Mouse (Mus musculus) intestine, embryonic 16.5 days (tissue): ENCODE measurements around the gene Foxi1. TPM values are rescaled to one million over a fixed set of nuclear protein-coding genes. Genes with fewer than 3 reads are reported as not detected.

Source experiments
- ATAC-seq: fragments of 200-750 bp; cut with Nextera tagmentation; 2 replicates; pipeline ENCODE4 v1.8.0; 2017; ENCODE audit warnings: moderate TSS enrichment, moderate library complexity
- H3K27ac ChIP-seq: fragments of 300-500 bp; sonication (generic); 2 replicates; pipeline ENCODE4 v1.5.1; 2014; ENCODE audit warnings: mild to moderate bottlenecking, low read length
- H3K27me3 ChIP-seq: fragments of 300-500 bp; sonication (generic); replicated peaks from 2 replicates; pipeline ENCODE4 v1.6.1; 2014; ENCODE audit warnings: low read length, control low read depth, mixed read lengths; ENCODE audit not compliant: control insufficient read depth, insufficient read depth
- H3K36me3 ChIP-seq: fragments of 300-500 bp; sonication (generic); 2 replicates; pipeline ENCODE4 v1.6.1; 2014; ENCODE audit warnings: low read length, control low read depth; ENCODE audit not compliant: control insufficient read depth, insufficient read depth
- H3K4me1 ChIP-seq: fragments of 300-500 bp; sonication (generic); 2 replicates; pipeline ENCODE4 v1.6.1; 2014; ENCODE audit warnings: low read length, control low read depth, mixed read lengths; ENCODE audit not compliant: control insufficient read depth, insufficient read depth
- H3K4me2 ChIP-seq: fragments of 300-500 bp; sonication (generic); 2 replicates; pipeline ENCODE4 v1.6.1; 2014; ENCODE audit warnings: low read depth, low read length, control low read depth
- H3K4me3 ChIP-seq: fragments of 300-500 bp; sonication (generic); 2 replicates; pipeline ENCODE4 v1.5.1; 2014; ENCODE audit warnings: mild to moderate bottlenecking, low read length
- H3K9ac ChIP-seq: fragments of 300-500 bp; sonication (generic); 2 replicates; pipeline ENCODE4 v1.6.1; 2014; ENCODE audit warnings: low read depth, low read length
- H3K9me3 ChIP-seq: fragments of 300-500 bp; sonication (generic); 2 replicates; pipeline ENCODE4 v1.6.1; 2016; ENCODE audit warnings: low read length, control low read depth; ENCODE audit not compliant: control insufficient read depth
- WGBS: fragments of 180-500 bp; shearing (Covaris S2); extraction: QIAGEN DNeasy Blood & Tissue Kit; methylation state at CpG from one replicate; pipeline ENCODE4 v1.1.7; 2014; 5-methylcytosine and 5-hydroxymethylcytosine counted together
- polyA plus RNA-seq: library from polyadenylated mRNA; unstranded; fragments of >200 nt; fragmentation: Nextera tagmentation; extraction: Ambion mirVana; gene quantifications from 2 replicates; pipeline ENCODE4 v1.2.1, GENCODE M21; 2015

Gene Foxi1
- polyA plus RNA-seq, 1 experiment from 2014 or later, result not detected

- Histone ChIP-seq H3K4me2 (no peak overlapping the region), H3K27me3 (no peaks in the 10 kb centered on the region), H3K9ac (no peak overlapping the region), H3K9me3 (no peaks in the 10 kb centered on the region), H3K27ac (peak overlapping the region; percentile 26; the same call in 1 of the 2 replicates), H3K36me3 (no peaks in the 10 kb centered on the region), H3K4me1 (peaks cover 5% of the 10 kb centered on the region), H3K4me3 (no peak overlapping the region)
- 25% methylated on average over 5 of the region's 5 CpGs for WGBS
- ATAC-seq, result peak; percentile 53
These were observed 38.4 kb downstream of the Foxi1 start for GRCm38 (mm10) chr11:34169464-34169894.

GRCm38 (mm10) chr11:34166392-34166791, 41.5 kb downstream of the Foxi1 start:
- H3K36me3 ChIP-seq, result no peaks in the 10 kb centered on the region
- WGBS, result 64% methylated on average over 4 of the region's 4 CpGs
- peaks cover 5% of the 10 kb centered on the region for H3K4me1 ChIP-seq
- H3K27ac ChIP-seq, result no peak overlapping the region
- H3K9ac ChIP-seq, result no peak overlapping the region
- H3K27me3 ChIP-seq, result no peaks in the 10 kb centered on the region
- 0 out of 2 replicates have a peak, but pooled peaks have one; percentile 38 for ATAC-seq
- no peak overlapping the region for H3K4me2 ChIP-seq
- no peak overlapping the region for H3K4me3 ChIP-seq
- H3K9me3 ChIP-seq, result no peaks in the 10 kb centered on the region

- no peak overlapping the region for H3K4me2 ChIP-seq
- no peak overlapping the region for H3K4me3 ChIP-seq
- no peaks in the 10 kb centered on the region for H3K27me3 ChIP-seq
- H3K4me1 ChIP-seq, result peaks cover 5% of the 10 kb centered on the region
- ATAC-seq, result no peak
- 91% methylated on average over 11 of the region's 11 CpGs for WGBS
- no peaks in the 10 kb centered on the region for H3K9me3 ChIP-seq
- no peak overlapping the region for H3K27ac ChIP-seq
- H3K9ac ChIP-seq, result no peak overlapping the region
- no peaks in the 10 kb centered on the region for H3K36me3 ChIP-seq
These were observed 42.6 kb downstream of the Foxi1 start for GRCm38 (mm10) chr11:34165278-34165677.

- no peak for ATAC-seq
- H3K4me1 ChIP-seq, result no peaks in the 10 kb centered on the region
- no peaks in the 10 kb centered on the region for H3K36me3 ChIP-seq
- 81% methylated on average over 9 of the region's 9 CpGs for WGBS
- H3K27ac ChIP-seq, result no peak overlapping the region
- no peak overlapping the region for H3K9ac ChIP-seq
- H3K4me2 ChIP-seq, result no peak overlapping the region
- no peak overlapping the region for H3K4me3 ChIP-seq
- H3K9me3 ChIP-seq, result no peaks in the 10 kb centered on the region
- H3K27me3 ChIP-seq, result no peaks in the 10 kb centered on the region
These were observed 49.0 kb downstream of the Foxi1 start for GRCm38 (mm10) chr11:34158916-34159315.

GRCm38 (mm10) chr11:34155235-34155634, 52.7 kb downstream of the Foxi1 start:
- Histone ChIP-seq H3K4me3 (no peak overlapping the region), H3K27me3 (no peaks in the 10 kb centered on the region), H3K36me3 (no peaks in the 10 kb centered on the region), H3K4me2 (no peak overlapping the region), H3K4me1 (no peaks in the 10 kb centered on the region), H3K27ac (no peak overlapping the region), H3K9ac (no peak overlapping the region), H3K9me3 (no peaks in the 10 kb centered on the region)
- 49% methylated on average over 7 of the region's 7 CpGs for WGBS
- no peak for ATAC-seq

Other genes with a start within 250 kb of the Foxi1 start
- 1.9 and 2.1 TPM in 2 replicates for gene Kcnmb1, start 245.1 kb downstream of the Foxi1 start, polyA plus RNA-seq
- 6.6 and 8.9 TPM in 2 replicates for gene Kcnip1, start 214.9 kb downstream of the Foxi1 start, polyA plus RNA-seq
- 3.1 and 4.1 TPM in 2 replicates for gene Lcp2, start 161.2 kb downstream of the Foxi1 start, polyA plus RNA-seq
- 0.68 TPM in 1 of 2 replicates, not detected in the other for gene 4930469K13Rik, start 109.5 kb downstream of the Foxi1 start, polyA plus RNA-seq
- gene Fam196b, start 106.7 kb upstream of the Foxi1 start, polyA plus RNA-seq, result 0.15 and 0.29 TPM in 2 replicates